Mouse (Mus musculus): ENCODE data around the gene P2ry10b. TPM values are rescaled to one million over a fixed set of nuclear protein-coding genes. Genes with fewer than 3 reads are reported as not detected.

P2ry10b gene
- under 1 TPM; 0.47 to 0.56 TPM for total RNA-seq (2021)

DNA sequence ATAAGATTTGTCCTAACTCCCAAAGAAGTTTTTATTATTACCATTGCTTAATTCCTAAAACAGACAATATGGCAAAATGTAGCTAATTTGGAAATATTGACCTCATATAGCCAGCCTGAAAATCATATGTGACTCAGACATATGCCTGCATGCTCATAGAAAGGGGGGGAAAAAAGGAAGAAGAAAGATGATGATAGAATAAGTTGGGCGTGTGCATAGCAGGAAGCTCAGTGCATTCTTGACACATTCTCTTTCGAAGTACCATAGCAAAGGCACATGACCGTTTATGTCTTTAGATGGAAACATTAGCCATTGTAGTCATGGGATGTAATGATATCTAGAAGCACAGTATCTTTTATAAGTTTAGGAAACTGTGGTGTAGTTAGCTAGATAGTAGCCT is at the start of gene P2ry10b:
TSS of gene P2ry10b (plus strand) at position 247 of the 400 bp plus-strand sequence.
- DNase-seq, result no peak

DNA sequence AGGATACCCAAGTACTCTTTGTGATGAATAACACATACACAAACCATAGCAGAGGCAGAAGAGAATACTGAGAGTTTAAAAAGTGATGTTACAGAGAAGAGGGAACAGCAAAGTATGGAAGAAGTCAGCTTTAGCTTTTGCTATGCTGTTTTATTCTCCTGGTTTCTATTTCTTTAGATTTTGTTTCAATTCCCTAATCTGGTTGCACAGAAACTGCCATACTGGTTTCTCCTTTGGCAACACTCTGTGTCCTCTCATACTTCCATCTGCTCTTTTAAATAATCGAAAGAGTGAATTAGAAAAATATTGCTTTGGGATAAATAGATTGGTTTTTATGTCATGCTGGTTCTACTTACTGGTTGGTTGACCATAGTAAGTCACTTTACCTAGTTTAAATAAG is 32.4 kb upstream of the P2ry10b start:
- DNase-seq, result no peak

DNA sequence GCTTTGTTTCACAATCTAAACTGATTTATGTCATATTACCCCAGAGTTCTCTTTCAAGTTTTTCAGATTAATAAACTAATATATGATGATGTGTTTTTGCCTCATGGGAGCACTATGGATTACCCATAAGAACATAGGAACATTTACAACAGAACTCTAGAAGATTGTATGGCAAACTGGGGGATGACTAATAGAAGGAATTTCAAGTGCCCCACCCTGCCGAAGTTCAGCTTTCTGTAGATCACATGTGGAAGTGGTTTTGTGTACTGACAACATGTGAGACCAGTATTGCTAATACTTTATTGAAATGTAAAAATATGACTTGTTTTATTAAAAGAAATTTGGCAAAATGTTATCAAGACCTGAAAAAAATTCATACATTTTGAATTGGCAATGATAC is 31.7 kb upstream of the P2ry10b start:
- DNase-seq, result no peak

DNA sequence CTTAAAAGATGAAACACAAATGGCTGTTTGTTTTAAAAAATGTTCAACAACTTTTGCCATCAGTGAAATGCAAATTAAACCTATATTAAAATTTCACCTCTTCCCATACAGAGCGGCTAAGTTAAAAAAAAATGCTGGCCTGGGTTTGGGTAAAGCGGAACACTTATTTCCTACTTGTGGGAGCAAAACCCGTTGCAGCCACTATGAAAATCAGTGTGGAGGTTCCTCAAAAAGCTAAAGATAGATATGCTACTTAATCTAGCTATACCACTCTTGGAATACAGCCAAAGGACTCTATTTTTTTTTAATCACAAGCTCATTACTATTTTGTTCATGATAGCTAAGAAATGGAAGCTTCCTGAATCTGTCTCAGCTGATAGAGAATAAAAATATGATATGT is 5.5 kb upstream of the P2ry10b start:
- no peak for DNase-seq

DNA sequence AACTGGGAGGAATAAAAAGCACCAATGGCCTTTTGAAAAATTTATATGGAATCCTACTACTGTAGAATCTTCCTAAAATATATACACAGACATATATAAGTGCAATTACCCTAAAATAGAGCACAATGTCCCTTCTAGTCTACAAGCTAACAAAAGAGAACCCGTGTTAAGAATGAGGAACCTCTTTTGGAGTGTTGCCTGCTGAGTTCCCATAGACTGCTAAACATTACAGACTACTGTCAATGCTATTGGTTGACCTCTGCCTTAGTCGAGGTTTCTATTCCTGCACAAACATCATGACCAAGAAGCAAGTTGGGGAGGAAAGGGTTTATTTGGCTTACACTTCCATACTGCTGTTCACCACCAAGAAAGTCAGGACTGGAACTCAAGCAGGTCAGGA is 4.8 kb upstream of the P2ry10b start:
- no peak for DNase-seq

DNA sequence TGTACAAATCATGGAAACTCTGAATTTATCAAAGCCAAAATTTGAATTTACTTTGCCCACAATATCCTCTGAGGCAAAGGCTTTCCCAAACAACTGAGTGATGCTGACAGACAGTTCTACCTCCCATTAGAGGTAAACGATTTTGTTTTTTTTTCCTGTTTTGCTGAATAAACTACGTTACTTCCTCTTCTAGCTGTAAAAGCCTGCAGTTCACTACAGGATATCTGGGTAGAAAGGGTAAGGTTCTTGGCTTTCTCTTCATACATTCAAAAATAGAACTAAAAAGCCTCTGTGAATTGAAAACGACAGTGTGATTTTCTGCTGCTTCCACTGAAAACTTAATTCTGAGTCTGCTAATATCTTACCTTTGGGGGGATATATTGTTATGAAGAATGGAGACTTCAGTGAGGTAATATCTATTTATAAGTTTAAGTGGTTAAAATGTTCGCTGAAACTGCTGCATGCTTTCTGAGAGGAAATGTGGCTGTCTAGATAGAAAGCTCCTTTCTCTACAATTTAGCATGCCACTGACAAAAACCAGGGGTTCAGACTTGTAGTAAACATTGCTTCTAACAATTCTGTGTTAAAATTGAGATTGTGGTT is 765 bp downstream of the P2ry10b start:
- no peak for DNase-seq

DNA sequence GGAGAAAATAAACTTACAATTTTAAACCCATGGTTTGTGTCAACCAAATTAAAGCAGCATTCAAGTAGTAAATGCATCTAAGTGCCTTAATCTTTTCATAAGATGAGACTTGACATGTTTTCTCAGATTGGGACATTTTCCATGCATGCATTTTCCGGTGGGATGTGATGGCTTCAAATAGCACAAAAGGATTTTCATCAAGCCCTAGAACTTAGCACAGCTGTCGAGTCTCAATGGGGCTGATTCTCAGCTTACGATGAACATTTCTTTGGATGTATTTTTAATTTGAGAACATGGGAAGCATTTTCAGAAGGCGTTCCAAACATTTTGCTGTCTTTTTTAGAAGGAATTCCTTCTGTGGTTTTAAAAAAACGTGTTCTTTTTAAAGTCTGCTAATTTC is 1.3 kb downstream of the P2ry10b start:
- DNase-seq, result no peak

DNA sequence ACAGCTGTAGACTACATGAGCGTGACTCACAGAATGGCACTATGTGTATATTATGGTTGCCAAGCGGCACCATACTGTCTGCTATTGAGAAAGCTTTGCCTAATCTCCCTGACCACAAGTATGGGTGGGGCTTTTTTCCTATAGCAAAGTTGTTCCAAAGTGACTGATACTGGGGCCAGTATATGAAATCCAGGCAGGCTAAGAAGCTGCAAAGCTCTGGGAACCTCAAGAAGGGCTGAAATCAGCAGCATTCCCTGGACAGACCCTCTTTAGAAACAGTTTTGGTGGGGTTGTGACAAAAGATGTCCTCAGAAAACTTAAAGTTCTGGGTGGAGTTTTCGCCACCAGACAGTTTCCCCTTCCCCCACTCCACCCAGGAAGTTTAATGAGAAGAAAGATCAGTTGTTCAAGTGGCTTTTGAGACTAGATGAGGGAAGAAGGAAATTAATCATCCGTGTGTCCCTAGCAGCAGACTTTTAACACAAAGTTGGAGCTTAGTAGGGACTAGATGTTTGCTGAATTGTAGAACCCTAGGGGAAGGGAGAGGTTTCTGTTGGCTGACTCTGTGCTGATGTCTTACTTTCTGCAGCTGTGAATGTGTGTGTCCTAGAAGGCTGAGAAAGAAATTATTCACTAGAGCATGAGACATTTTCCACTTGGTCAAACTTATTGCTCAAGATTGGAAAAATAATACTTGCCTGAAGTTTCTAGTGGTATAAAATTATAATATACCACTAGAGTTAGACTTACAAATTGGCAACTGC is 2.2 kb downstream of the P2ry10b start:
- DNase-seq, result no peak

DNA sequence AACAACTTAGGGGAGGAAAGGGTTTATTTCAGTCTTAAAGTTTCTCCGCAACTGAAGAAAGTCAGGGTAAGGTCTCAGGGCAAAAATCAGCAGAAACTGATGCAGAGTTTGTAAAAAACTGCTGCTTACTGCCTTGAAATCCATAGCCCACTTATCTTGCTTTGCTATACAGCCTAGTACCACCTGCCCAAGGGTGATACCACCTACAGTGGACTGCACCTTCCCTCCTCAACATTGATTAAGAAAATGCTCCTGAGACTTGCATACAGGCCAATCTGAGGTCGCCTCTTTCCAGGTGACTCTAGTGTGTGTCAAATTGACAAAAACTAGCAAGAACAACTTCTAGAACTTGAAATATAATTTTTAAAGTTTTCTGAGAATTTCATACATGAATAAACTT is 7.3 kb downstream of the P2ry10b start:
- DNase-seq, result no peak

DNA sequence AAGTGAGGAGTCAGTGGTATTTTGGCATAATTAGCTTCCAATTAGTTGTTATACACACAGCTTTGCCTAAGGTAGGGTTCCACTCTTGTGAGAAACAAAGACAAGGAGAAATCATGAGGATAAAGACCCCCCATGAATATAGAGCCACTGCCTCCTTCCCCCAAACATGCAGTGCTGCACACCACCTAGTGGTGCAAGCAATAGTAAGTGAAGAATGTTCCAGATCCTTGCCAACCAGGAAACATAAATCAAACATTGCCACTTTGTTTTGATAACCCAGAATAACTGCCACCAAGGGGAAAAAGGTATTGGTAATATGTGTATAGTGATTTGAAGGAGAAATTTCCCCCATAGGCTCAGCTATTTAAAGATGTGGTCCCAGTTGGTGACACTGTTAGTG is 11.8 kb downstream of the P2ry10b start:
- no peak for DNase-seq

DNA sequence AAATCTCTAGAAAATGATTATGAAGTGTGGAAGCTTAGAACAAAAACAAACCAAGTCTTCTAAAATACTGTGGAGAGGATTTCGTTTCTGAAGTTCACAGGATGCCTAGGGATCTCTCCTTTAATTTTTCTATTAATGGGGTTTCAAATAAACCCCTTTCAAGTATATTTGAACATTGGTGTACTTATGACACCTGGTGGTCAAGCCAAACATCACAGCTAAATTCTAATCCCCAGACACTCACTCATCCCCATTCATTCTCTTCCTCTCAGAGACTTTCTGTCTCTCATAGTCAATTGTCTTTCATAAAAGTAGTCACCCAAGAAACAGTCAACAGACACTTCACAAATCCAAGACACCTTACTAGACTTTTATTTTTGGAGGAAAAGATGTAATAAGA is 19.6 kb downstream of the P2ry10b start:
- no peak for DNase-seq

DNA sequence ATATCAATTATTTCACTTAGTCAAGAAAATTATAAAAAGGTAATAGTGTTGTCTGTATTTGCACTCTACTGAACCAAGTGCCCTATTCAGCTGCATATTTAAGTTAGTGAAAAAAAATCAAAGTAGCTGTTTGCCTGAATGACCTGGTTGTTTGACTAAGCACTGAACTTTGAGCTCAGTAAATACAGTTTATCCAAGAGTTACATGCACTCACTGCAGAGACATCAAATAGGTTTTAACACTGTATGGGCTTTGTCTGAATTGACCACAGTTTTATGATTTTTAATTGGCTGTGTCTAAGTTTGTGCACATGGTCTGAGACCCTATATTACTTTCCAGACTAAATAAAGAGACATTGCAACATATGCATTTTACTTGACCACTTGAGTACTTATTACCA is 20.4 kb downstream of the P2ry10b start:
- DNase-seq, result no peak

DNA sequence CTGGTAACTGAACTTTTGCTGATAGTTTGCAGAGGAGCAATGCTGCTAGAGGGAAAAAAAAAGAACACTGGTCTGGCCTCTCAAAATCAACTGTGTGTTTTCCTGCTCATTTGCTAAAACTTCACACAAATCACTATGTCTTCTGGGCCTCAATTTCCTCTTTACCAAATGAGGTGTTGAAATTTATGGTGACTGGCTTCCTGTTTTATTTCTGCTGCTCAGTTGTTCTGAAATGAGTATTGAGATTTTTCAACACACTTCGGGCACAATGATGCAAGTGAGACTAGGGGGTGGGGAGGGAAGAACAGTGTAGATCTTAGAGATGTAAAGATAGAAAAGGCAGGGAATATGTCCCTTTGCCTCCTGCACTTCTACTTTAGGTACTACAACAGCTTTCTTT is 30.0 kb downstream of the P2ry10b start:
- DNase-seq, result no peak

DNA sequence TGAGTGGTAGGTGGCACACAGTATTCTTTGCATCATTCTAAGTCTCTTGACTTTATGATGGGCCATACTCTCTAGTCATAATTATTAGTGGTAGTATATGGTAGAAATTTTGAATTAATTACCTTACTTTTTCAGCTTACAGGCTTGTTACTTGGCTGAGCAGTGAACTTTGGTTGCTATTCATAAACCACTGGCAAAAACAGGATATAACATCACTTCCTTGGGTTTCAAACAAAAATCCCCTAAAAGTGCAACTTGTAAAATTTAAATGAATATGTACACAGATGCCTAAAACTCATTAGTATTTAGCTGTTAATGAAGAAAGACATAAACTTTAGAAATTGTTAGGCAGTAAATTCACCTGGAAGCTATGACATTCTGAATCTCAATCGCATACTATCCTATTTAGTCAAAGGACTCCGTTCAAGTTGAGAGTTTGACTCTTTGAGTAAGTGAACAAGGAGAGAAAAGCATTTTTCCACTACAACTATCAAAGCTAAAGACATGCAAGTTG is 68.9 kb downstream of the P2ry10b start:
- DNase-seq, result no peak

Other genes starting within 250 kb of the P2ry10b start
- gene Lpar4, start 228.3 kb upstream of the P2ry10b start, total RNA-seq (2021), result 1 to 10 TPM; 1.9 to 2.6 TPM
- not detected for gene P2ry10, start 60.4 kb upstream of the P2ry10b start, total RNA-seq (2021)
- not detected for gene Gpr174, start 107.0 kb downstream of the P2ry10b start, total RNA-seq (2021)

Measured in layer of hippocampus, postnatal 36 days (tissue).